Mouse (Mus musculus) midbrain, embryonic 10.5 days (tissue): ENCODE measurements around the gene Rgs17. TPM values are rescaled to one million over a fixed set of nuclear protein-coding genes. Genes with fewer than 3 reads are reported as not detected.
"Not testable (repeated sequence)": the region's sequence is repeated elsewhere in the genome, so short reads cannot be mapped to it uniquely, and the experiment has no call there.

ENCODE experiments used
- DNase-seq: peaks from one replicate; pipeline ENCODE4 v3.0.0-alpha.2; 2017; ENCODE audit warnings: low spot score
- H3K27ac ChIP-seq: fragments of 300-500 bp; sonication (generic); replicated peaks from 2 replicates; pipeline ENCODE4 v1.5.1; 2016; ENCODE audit warnings: mild to moderate bottlenecking
- H3K27me3 ChIP-seq: fragments of 300-500 bp; sonication (generic); 2 replicates; pipeline ENCODE4 v1.6.1; 2016; ENCODE audit warnings: low read depth, mild to moderate bottlenecking; ENCODE audit not compliant: poor library complexity, severe bottlenecking
- H3K36me3 ChIP-seq: fragments of 300-500 bp; sonication (generic); 2 replicates; pipeline ENCODE4 v1.6.1; 2016; ENCODE audit warnings: mild to moderate bottlenecking, moderate library complexity
- H3K4me1 ChIP-seq: fragments of 300-500 bp; sonication (generic); 2 replicates; pipeline ENCODE4 v1.6.1; 2016
- H3K4me3 ChIP-seq: fragments of 300-500 bp; sonication (generic); 2 replicates; pipeline ENCODE4 v1.5.1; 2016; ENCODE audit warnings: mild to moderate bottlenecking, moderate library complexity
- H3K9me3 ChIP-seq: fragments of 300-500 bp; sonication (generic); replicated peaks from 2 replicates; pipeline ENCODE4 v1.6.1; 2016; ENCODE audit warnings: mild to moderate bottlenecking
- WGBS: fragments of 180-500 bp; shearing (Covaris S2); methylation state at CpG from one replicate; pipeline ENCODE4 v1.1.7; 2016; 5-methylcytosine and 5-hydroxymethylcytosine counted together
- polyA plus RNA-seq: library from polyadenylated mRNA; unstranded; fragments of >200 nt; fragmentation: Nextera tagmentation; extraction: Ambion mirVana; gene quantifications from 2 replicates; pipeline ENCODE4 v1.2.1, GENCODE M21; 2016

The Rgs17 gene
- polyA plus RNA-seq: 1.3 and 1.5 TPM in 2 replicates

DNA sequence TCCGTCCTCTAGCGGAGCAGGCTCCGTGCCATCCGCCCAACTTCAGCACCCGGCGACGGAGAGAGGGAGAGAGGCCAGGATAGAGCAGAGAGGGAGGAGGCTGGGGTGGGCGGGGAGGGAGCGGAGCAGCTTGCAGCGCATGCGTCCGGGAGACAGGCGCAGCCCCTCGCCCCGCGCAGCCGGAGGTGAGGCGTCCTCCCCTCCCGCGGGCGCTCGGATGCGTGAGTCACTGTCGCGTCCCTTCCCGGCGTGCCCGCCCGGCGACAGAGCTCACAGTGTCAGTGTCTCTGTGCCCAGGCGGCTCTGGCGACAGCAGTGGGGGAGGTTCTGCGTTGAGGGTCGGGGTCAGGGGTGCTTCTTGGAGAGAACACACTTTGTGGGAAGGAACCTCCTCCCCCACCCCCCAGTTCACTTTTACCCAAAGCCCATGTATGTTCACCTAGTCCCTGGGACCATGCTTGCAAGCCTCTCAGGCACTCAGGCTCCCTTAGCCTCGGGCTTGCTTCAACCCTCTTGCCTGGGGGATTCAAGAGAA, at the start of gene Rgs17:
Gene Rgs17 (minus strand): TSS at position 107 of the 535 bp plus-strand sequence.
- Histone ChIP-seq H3K9me3 (0 out of 2 replicates have a peak, but pooled peaks cover 3% of the 10 kb centered on the region), H3K27me3 (peaks cover 34% of the 10 kb centered on the region), H3K36me3 (no peaks in the 10 kb centered on the region), H3K27ac (peak within 1 kb of the TSS; percentile 81), H3K4me3 (peak within 1 kb of the TSS; percentile 85), H3K4me1 (peaks cover 16% of the 10 kb centered on the region)
- peak; percentile 83 for DNase-seq
- 0% methylated on average over 30 of the region's 35 CpGs for WGBS

DNA sequence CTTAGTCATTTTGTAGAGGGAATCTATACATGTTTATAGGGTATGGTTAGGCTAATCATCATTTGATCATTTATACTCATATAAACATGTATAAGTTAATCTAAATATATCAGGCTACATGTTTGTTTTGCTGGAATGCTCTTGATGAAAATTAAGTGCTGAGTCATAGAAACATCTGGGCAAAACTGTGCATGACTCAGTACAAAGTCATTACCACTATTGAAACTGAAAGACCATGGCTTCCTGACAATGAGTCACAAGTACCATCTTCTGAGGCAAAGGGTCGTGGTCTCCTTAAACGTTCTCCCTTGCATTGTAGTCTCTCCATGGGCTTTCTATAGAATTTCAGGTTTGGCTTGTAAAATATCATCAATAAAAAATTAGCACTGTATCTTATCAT, 45.5 kb upstream of the Rgs17 start:
- no peak for DNase-seq
- Histone ChIP-seq H3K27me3 (no peaks in the 10 kb centered on the region), H3K9me3 (no peaks in the 10 kb centered on the region; the same call in 1 of the 2 replicates), H3K36me3 (no peaks in the 10 kb centered on the region), H3K4me1 (no peaks in the 10 kb centered on the region), H3K4me3 (no peak overlapping the region), H3K27ac (no peak overlapping the region)
- 87% methylated on average over 2 of the region's 2 CpGs for WGBS

DNA sequence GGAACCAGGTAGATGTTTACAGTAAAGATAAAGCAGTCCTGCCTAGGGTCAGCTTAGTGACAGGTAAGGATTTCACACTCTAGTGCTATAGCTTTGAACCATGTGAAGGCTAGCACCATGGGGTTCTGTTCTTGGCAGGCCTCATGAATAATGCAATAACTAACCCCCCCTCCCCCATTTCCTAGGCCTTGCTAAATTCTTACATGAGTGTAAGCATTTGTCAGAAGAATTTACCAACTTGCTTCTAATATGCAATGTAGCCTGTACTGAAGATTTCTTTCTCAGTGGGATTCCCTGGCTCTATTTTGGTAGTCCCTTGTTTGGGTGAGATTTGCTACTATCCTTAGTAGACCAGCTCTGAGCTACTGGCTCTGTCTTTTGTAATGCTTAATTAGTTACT, 31.6 kb upstream of the Rgs17 start:
- H3K9me3 ChIP-seq, H3K27me3 ChIP-seq, H3K27ac ChIP-seq, H3K4me1 ChIP-seq, DNase-seq, H3K4me3 ChIP-seq, H3K36me3 ChIP-seq: not testable (repeated sequence)

DNA sequence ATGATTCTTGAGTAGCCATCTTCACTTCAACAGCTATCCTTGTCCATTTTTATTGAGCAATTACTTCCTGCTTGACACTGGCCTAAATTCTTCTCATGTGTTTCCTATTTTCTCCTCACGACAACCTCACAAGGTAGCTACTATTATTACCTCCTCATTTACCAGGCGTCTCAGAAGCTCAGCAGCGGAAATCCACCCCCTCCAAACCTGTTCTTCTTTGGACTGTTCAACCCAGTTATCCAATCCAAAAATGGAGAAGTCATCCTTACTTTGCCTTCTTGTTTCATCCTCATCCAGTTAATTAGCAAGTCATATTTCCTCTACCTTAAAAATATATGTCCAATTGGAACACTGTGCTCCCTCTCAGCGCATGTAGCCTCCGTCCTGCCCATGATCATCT, 2.1 kb upstream of the Rgs17 start:
- Histone ChIP-seq H3K4me1 (peaks cover 16% of the 10 kb centered on the region), H3K4me3 (no peak overlapping the region), H3K27ac (no peak overlapping the region), H3K9me3 (0 out of 2 replicates have a peak, but pooled peaks cover 3% of the 10 kb centered on the region), H3K27me3 (peaks cover 34% of the 10 kb centered on the region), H3K36me3 (no peaks in the 10 kb centered on the region)
- DNase-seq: no peak
- 95% methylated on average over 5 of the region's 5 CpGs for WGBS

DNA sequence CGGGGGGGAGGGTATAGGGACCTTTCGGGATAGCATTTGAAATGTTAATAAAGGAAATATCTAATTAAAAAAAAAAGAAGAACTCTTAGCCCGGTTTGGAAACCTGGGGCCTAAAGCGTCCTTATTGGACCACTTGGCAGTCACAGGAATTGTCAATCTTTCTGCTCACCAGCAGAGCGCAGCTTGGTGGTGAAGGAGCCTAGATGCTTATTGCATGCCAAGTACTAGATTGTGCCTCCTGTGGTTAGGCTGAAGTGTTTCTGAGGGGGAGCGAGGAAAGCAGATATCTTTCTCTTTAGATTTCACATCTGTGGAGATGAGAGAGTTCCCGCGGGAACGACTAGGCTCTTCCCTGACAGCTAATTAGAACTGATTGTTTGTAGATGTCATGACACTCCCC, 896 bp upstream of the Rgs17 start:
- Histone ChIP-seq H3K27ac (no peak overlapping the region), H3K4me1 (peaks cover 16% of the 10 kb centered on the region), H3K9me3 (0 out of 2 replicates have a peak, but pooled peaks cover 3% of the 10 kb centered on the region), H3K27me3 (peaks cover 34% of the 10 kb centered on the region), H3K4me3 (no peak overlapping the region; the same call in 1 of the 2 replicates), H3K36me3 (no peaks in the 10 kb centered on the region)
- WGBS: 13% methylated on average over 9 of the region's 9 CpGs
- no peak for DNase-seq

DNA sequence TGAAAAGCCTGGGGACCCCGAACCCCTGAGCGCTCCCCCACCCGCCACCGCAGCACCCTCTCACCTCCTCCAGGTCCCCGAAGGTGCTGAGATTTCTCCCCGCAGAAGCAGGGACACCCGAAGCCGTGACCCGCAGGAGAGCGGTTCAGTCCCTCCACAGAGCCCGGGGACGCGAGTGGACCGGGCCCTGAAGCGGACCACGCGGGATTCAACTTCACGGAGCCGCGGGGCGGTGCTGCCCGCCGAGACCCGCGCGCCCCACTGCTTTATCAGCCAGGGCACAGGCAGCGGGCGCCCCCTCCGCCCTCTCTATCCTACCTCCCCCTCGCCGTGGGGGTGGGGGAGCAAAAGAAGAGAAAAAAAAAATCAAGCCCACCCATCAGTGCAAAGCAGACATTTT, 429 bp downstream of the Rgs17 start:
- Histone ChIP-seq H3K4me1 (peaks cover 16% of the 10 kb centered on the region), H3K27me3 (peaks cover 34% of the 10 kb centered on the region), H3K9me3 (0 out of 2 replicates have a peak, but pooled peaks cover 3% of the 10 kb centered on the region), H3K4me3 (peak overlapping the region; percentile 85), H3K36me3 (no peaks in the 10 kb centered on the region), H3K27ac (peak overlapping the region; percentile 81)
- peak; percentile 22 for DNase-seq
- WGBS: under 1% methylated on average over 31 of the region's 31 CpGs

DNA sequence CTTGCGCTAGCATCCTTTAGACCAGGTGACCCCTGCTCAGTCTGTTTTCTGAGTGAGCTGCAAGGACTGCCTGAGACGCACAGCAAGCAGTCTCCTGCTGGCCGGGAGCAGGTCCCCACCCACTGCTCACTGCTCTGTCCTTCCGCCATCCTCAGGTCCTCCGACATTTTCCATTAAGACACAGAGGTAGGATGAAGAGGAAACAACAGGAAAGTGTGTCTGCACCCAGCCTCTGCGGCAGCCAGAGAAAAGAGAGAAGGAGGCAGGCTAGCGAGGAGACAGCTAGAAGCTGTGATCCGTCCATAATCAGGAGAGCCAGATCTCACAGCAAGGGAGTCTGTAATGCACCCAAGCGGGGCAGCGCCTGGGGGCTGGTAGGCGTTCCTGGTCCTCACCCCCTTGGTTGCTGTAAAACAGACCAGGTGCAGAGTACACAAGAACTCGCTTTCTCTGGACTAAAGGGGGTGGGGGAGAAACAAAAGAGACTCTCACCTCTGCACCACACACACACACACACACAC, 1.1 kb downstream of the Rgs17 start:
- peaks cover 16% of the 10 kb centered on the region for H3K4me1 ChIP-seq
- peak overlapping the region; percentile 85 for H3K4me3 ChIP-seq
- 0 out of 2 replicates have a peak, but pooled peaks cover 3% of the 10 kb centered on the region for H3K9me3 ChIP-seq
- no peaks in the 10 kb centered on the region for H3K36me3 ChIP-seq
- peak; percentile 33 for DNase-seq
- WGBS: 2% methylated on average over 12 of the region's 12 CpGs
- H3K27me3 ChIP-seq: peaks cover 34% of the 10 kb centered on the region
- H3K27ac ChIP-seq: peak overlapping the region; percentile 81

DNA sequence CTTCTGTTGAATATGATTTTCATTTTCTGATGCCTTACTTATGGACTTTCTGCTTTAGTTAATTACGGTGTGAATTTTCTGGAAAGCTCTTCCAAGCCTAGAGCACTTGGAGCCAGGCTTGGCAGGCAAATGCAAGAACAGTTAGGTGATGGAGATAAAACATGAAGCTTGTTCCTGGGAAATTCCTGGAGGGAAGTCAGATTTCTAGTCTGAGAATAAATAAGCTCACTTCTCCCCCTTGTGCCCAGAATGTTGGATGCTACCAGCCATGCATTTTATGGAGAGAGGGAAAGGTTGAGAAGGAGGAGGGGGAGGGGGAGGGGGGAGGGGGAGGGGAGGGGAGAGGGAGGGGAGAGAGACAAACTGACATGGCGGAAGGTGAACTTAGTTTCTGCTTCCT, 17.8 kb downstream of the Rgs17 start:
- 92% methylated on average over 2 of the region's 2 CpGs for WGBS
- DNase-seq: no peak
- Histone ChIP-seq H3K36me3 (no peaks in the 10 kb centered on the region), H3K4me1 (no peaks in the 10 kb centered on the region), H3K4me3 (no peak overlapping the region), H3K27me3 (no peaks in the 10 kb centered on the region), H3K27ac (no peak overlapping the region), H3K9me3 (no peaks in the 10 kb centered on the region)

DNA sequence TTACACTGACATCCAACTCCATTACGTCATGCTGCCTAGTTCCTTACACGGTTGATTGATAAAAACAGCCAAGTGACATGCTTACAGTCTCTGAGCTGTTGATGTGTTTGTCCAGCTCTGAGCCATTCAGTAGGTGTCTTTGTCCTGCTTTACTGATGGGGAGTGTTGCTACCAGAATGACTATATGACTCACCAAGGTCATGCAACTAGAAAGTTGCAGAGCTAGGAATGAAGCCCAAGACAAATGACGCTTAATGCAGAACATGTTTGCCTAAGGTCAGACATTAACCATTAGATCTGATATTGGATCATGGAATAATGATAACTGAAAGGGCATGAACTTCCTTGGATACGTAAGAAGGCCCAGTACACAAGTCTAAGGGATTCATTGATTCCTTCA, 20.4 kb downstream of the Rgs17 start:
- no peak overlapping the region for H3K4me3 ChIP-seq
- no peaks in the 10 kb centered on the region for H3K9me3 ChIP-seq
- WGBS: 87% methylated on average over 4 of the region's 4 CpGs
- no peaks in the 10 kb centered on the region for H3K4me1 ChIP-seq
- H3K36me3 ChIP-seq: no peaks in the 10 kb centered on the region
- no peak overlapping the region for H3K27ac ChIP-seq
- no peaks in the 10 kb centered on the region for H3K27me3 ChIP-seq
- DNase-seq: no peak

DNA sequence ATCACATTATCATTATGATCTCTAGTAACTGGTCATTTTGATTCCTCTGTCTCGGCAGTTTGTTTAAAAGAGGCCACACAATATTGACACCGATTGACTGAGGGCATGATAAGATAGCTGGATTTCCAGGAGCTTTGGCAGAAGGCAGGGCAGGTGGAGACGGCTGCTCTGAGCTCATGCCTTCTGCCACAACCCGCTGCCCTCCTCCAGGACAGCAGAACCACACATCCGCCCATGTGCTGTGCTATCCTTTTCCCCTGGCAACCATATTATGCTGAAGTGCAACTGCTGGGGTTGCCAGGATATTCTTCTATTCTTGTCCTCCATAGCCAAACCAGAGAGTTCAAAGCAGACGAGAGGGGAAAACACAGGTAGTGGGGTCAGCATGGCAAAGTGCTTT, 21.5 kb downstream of the Rgs17 start:
- Histone ChIP-seq H3K27ac (no peak overlapping the region), H3K9me3 (no peaks in the 10 kb centered on the region), H3K4me3 (no peak overlapping the region), H3K4me1 (no peaks in the 10 kb centered on the region), H3K27me3 (no peaks in the 10 kb centered on the region), H3K36me3 (no peaks in the 10 kb centered on the region)
- 85% methylated on average over 6 of the region's 6 CpGs for WGBS
- no peak for DNase-seq

DNA sequence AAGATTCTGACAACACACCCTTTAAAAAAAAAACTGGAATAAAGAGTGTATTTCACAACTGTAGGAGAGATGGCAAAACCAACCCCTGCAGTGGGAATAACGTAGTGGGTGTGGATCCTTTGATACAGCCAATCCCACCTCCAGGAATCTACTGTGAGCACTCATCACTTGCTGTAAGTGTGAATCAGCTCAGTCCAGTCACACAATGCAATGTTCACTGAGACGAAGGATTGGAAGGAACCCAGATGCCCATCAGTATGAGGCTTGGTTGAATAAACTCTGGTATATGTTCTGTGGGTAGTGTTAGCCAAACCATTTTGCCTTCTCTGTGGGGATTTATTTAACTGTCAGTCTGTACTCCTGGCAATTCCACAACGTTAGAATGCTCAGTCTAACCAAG, 45.1 kb downstream of the Rgs17 start:
- no peaks in the 10 kb centered on the region for H3K4me1 ChIP-seq
- H3K4me3 ChIP-seq: no peak overlapping the region
- H3K27ac ChIP-seq: no peak overlapping the region
- WGBS: 81% methylated on average over 3 of the region's 3 CpGs
- no peak for DNase-seq
- no peaks in the 10 kb centered on the region for H3K36me3 ChIP-seq
- no peaks in the 10 kb centered on the region for H3K9me3 ChIP-seq
- no peaks in the 10 kb centered on the region for H3K27me3 ChIP-seq

DNA sequence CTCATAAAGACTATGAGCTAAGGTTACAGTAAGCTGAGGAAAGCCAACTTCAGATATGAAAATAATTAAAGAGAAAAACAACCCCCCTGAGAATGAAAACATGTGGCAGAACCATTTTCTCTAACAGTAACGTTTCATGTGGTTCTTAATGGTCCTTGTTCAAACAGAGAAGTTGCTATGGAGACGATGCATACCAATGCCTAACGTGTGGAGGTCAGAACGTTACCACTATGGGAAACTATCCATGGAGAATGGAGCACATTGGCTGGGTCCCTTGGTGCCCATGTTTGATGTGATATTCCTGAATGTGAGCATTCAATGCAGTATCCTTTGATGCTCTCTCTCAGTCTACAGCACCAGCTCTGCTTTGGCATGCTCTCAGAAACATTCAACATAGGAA, 51.1 kb downstream of the Rgs17 start:
- no peak overlapping the region for H3K4me3 ChIP-seq
- WGBS: 78% methylated on average over 4 of the region's 4 CpGs
- DNase-seq: no peak
- H3K4me1 ChIP-seq: no peaks in the 10 kb centered on the region
- H3K27me3 ChIP-seq: no peaks in the 10 kb centered on the region
- H3K9me3 ChIP-seq: no peaks in the 10 kb centered on the region
- H3K27ac ChIP-seq: no peak overlapping the region
- H3K36me3 ChIP-seq: no peaks in the 10 kb centered on the region

DNA sequence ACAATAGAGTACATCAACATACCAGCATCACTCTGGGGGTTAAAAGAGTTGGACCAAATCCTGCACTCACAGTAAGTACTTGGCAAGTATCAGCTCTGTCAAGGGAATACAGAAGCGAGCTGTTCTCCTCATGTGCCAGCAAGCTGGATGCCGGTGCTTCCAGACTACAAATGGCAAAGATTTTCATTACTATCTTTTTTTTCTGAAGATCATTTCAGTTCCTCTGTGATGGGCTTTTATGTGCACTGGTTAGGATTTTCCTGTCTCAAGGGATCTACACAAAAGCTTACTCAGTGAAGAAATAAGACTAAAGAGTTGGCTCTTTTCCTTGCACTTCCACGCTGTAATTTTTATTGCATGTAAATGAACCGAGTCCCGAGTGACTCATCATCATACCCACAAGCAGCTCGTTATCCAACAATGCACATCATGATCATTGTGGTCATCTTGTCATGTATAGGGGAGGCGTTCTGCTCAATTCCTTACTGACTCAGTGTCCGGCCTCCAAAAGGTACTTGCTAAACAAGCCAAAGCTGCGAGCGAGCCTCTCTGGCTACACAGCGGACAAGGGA, 54.1 kb downstream of the Rgs17 start:
- Histone ChIP-seq H3K27me3 (no peaks in the 10 kb centered on the region), H3K4me3 (no peak overlapping the region), H3K4me1 (no peaks in the 10 kb centered on the region), H3K9me3 (no peaks in the 10 kb centered on the region), H3K36me3 (no peaks in the 10 kb centered on the region), H3K27ac (no peak overlapping the region)
- 91% methylated on average over 11 of the region's 11 CpGs for WGBS
- no peak for DNase-seq
